Mouse (Mus musculus): Measurements from ENCODE around the gene Gm7361.

GRCm38 (mm10) chr5:26222076-26222475 is 35.4 kb upstream of the Gm7361 start:
- TF ChIP-seq POLR2A (IDR thresholded peaks at IDR 0.05; ENCODE audit: insufficient read depth, low read depth, low read length), result no peak
- TF ChIP-seq CTCF (IDR thresholded peaks at IDR 0.05), result no peak
